Mouse (Mus musculus): ENCODE measurements around the gene Map3k6.

GRCm38 (mm10) chr4:133264559-133264958 lies 23.9 kb downstream of the Map3k6 start:
- TF ChIP-seq CTCF (IDR thresholded peaks at IDR 0.05) = no peak
- TF ChIP-seq POLR2A (IDR thresholded peaks at IDR 0.05; ENCODE audit: insufficient read depth, low read depth, low read length) = no peak
- TF ChIP-seq EP300 (IDR thresholded peaks at IDR 0.05; ENCODE audit: insufficient read depth, low read depth, low read length) = no peak

Measured in heart, adult 2 months (tissue).